Mouse (Mus musculus) lung, adult 2 months (tissue): ENCODE measurements at regions not wholly inside any gene's neighbourhood (a gene's known extent, or its start where the extent isn't known, plus 50 kb on each side); places are given as distances from the start of the nearest gene placed in this dataset.

Experiments used
- DNase-seq: peaks from one replicate; pipeline ENCODE4 v3.0.0; 2022
- H3K4me1 ChIP-seq: fragments of 200-500 bp; 2 replicates; pipeline ENCODE4 v1.6.1; 2011; ENCODE audit warnings: low read length; ENCODE audit not compliant: control insufficient read depth, insufficient read depth
- H3K4me3 ChIP-seq: fragments of 200-500 bp; replicated peaks from 2 replicates; pipeline ENCODE3; 2011; ENCODE audit warnings: low read depth, mild to moderate bottlenecking, control low read depth, low read length; ENCODE audit errors: extremely low read depth
- CTCF ChIP-seq: fragments of 200-500 bp; IDR thresholded peaks from 2 replicates; pipeline ENCODE4 v1.5.1; 2011; ENCODE audit warnings: mild to moderate bottlenecking, low read length, control low read depth; ENCODE audit not compliant: insufficient read depth
- POLR2A ChIP-seq: fragments of 200-500 bp; IDR thresholded peaks from 2 replicates; pipeline ENCODE4 v1.6.1; 2011; ENCODE audit warnings: low read depth, mild to moderate bottlenecking, control low read depth, low read length, borderline replicate concordance; ENCODE audit errors: extremely low read depth
- WGBS: fragments of 180-500 bp; shearing (Covaris S2); methylation state at CpG from one replicate; pipeline ENCODE4 v1.1.7; 2018; 5-methylcytosine and 5-hydroxymethylcytosine counted together

GRCm38 (mm10) chr14:120224202-120224846 is 51.1 kb upstream of the Mbnl2 start:
- peaks cover 9% of the 10 kb centered on the region for H3K4me1 ChIP-seq
- 58% methylated on average over 6 of the region's 6 CpGs for WGBS
- no peak for TF ChIP-seq CTCF
- TF ChIP-seq POLR2A, result no peak
- no peak overlapping the region for H3K4me3 ChIP-seq
- DNase-seq, result no peak

- peaks cover 9% of the 10 kb centered on the region for H3K4me1 ChIP-seq
- TF ChIP-seq POLR2A, result no peak
- TF ChIP-seq CTCF, result no peak
- H3K4me3 ChIP-seq, result no peak overlapping the region
- 71% methylated on average over 3 of the region's 3 CpGs for WGBS
- no peak for DNase-seq
These were observed 49.8 kb upstream of the Mbnl2 start for GRCm38 (mm10) chr14:120225657-120226056.
